Mouse (Mus musculus) megakaryocyte, embryonic 14.5 days (primary cell): ENCODE data around the gene Gpr149. TPM values are rescaled to one million over a fixed set of nuclear protein-coding genes. Genes with fewer than 3 reads are reported as not detected.

Experiments
- H3K27me3 ChIP-seq: replicated peaks from 2 replicates; pipeline ENCODE3; 2012; ENCODE audit warnings: inconsistent platforms
- H3K36me3 ChIP-seq: replicated peaks from 2 replicates; pipeline ENCODE3; 2012; ENCODE audit warnings: low read length, inconsistent platforms, mixed read lengths
- H3K4me1 ChIP-seq: 2 replicates; pipeline ENCODE4 v1.6.1; 2012; ENCODE audit warnings: inconsistent platforms
- H3K4me3 ChIP-seq: replicated peaks from 2 replicates; pipeline ENCODE3; 2012; ENCODE audit warnings: moderate library complexity, mild to moderate bottlenecking, inconsistent platforms
- H3K9me3 ChIP-seq: 2 replicates; pipeline ENCODE4 v1.6.1; 2012; ENCODE audit warnings: inconsistent platforms
- FLI1 ChIP-seq: IDR thresholded peaks from 2 replicates; pipeline ENCODE4 v1.6.1; 2012; ENCODE audit warnings: low read length, inconsistent platforms, mixed read lengths
- GATA1 ChIP-seq: IDR thresholded peaks from 3 replicates; pipeline ENCODE4 v1.6.1; 2012; ENCODE audit warnings: mixed read lengths, low read length, inconsistent platforms, borderline replicate concordance
- polyA plus RNA-seq: library from polyadenylated mRNA; stranded (reverse); fragments of >175 nt; gene quantifications from 2 replicates; pipeline ENCODE4 v1.2.3, GENCODE M21; 2012; ENCODE audit warnings: low replicate concordance; ENCODE audit not compliant: insufficient read depth

The Gpr149 gene
- polyA plus RNA-seq: not detected in 2 replicates

GRCm38 (mm10) chr3:62604973-62605372, at the start of gene Gpr149:
Gpr149 (minus strand) TSS chr3:62605140.
- peaks cover 9% of the 10 kb centered on the region for H3K27me3 ChIP-seq
- TF ChIP-seq FLI1: no peak
- TF ChIP-seq GATA1: no peak
- H3K4me1 ChIP-seq: peaks cover 6% of the 10 kb centered on the region
- H3K36me3 ChIP-seq: no peaks in the 10 kb centered on the region
- H3K9me3 ChIP-seq: no peaks in the 10 kb centered on the region
- peak within 1 kb of the TSS; percentile 51 for H3K4me3 ChIP-seq

DNA sequence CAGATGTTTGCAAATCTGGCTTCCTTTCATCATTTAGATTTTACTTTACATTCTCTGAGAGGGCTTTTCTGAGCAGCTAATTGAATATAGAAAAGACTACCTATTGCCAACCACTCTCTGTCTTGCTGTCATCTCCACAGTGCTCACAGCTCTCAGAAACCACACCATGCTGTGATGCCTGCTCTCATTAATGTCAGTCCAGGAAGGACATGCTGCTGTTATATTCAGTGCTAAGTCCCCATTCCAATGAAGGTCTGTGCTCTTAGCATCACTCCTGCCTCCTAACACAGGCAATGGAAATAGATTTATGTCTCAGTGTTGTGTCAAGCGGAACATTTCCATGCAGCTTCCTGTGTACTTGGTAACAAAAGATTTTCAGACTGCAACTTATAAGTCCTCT, 45.6 kb upstream of the Gpr149 start:
- TF ChIP-seq GATA1 (no peak), FLI1 (no peak)
- H3K4me3 ChIP-seq: no peak overlapping the region
- no peaks in the 10 kb centered on the region for H3K27me3 ChIP-seq
- H3K4me1 ChIP-seq: no peaks in the 10 kb centered on the region
- H3K36me3 ChIP-seq: no peaks in the 10 kb centered on the region
- peaks cover 8% of the 10 kb centered on the region; the same call in 1 of the 2 replicates for H3K9me3 ChIP-seq

- H3K4me1 ChIP-seq: no peaks in the 10 kb centered on the region
- no peak for TF ChIP-seq FLI1
- TF ChIP-seq GATA1: no peak
- no peak overlapping the region for H3K4me3 ChIP-seq
- H3K36me3 ChIP-seq: no peaks in the 10 kb centered on the region
- H3K27me3 ChIP-seq: no peaks in the 10 kb centered on the region
- H3K9me3 ChIP-seq: no peaks in the 10 kb centered on the region; the same call in 1 of the 2 replicates
Observed at GRCm38 (mm10) chr3:62610861-62611260, 5.9 kb upstream of the Gpr149 start.

- no peak for TF ChIP-seq FLI1
- TF ChIP-seq GATA1: no peak
- no peaks in the 10 kb centered on the region for H3K9me3 ChIP-seq
- peaks cover 6% of the 10 kb centered on the region for H3K4me1 ChIP-seq
- H3K36me3 ChIP-seq: no peaks in the 10 kb centered on the region
- H3K27me3 ChIP-seq: peaks cover 9% of the 10 kb centered on the region
- no peak overlapping the region for H3K4me3 ChIP-seq
Observed at GRCm38 (mm10) chr3:62605931-62606330, 991 bp upstream of the Gpr149 start.

- no peaks in the 10 kb centered on the region for H3K9me3 ChIP-seq
- peaks cover 6% of the 10 kb centered on the region for H3K4me1 ChIP-seq
- H3K4me3 ChIP-seq: peak overlapping the region; percentile 51
- no peak for TF ChIP-seq FLI1
- no peak for TF ChIP-seq GATA1
- peaks cover 9% of the 10 kb centered on the region for H3K27me3 ChIP-seq
- no peaks in the 10 kb centered on the region for H3K36me3 ChIP-seq
Observed at GRCm38 (mm10) chr3:62604047-62604391, 921 bp downstream of the Gpr149 start.

DNA sequence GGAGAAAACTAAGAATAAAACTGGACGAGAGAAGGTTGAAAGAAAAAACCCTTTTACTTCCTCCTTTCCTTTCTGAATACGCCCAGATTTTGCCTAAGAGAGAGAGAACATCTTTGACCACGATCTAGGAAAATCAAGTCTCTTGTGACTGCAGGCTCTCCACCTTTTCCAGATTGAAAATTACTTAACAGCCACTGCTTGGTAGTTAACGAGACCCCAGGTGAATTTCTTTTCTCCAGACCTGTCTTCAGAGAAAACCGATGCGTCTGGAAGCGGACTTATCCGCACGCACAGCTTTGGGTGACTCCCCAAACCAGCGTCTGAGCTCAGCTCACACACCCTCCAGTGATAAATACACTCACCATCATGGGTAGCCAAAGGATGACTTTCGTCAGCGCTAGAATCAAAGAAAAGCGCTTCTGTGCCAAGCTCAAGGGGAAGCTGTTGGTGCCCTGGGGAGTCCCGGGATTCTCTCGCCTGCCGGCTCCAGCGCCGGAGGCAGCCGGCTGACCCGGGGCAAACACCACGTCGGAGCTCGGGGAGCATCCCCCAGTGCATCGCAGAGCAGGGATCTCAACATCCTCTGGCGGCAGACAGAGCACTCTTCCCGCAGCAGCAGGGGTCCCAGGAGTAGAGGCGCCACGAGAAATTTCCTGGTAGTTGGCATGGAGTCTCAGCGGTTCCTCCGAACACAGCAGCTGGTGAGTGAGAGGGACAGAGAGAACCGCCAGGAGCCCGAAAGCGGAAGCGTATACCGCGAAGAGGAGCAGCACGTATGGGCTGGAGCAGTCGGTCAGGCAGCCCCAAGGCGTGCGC, 1.5 kb downstream of the Gpr149 start:
- TF ChIP-seq GATA1: no peak
- no peak for TF ChIP-seq FLI1
- Histone ChIP-seq H3K9me3 (no peaks in the 10 kb centered on the region), H3K4me1 (peaks cover 6% of the 10 kb centered on the region), H3K36me3 (no peaks in the 10 kb centered on the region), H3K4me3 (peak overlapping the region; percentile 51), H3K27me3 (peaks cover 9% of the 10 kb centered on the region)

DNA sequence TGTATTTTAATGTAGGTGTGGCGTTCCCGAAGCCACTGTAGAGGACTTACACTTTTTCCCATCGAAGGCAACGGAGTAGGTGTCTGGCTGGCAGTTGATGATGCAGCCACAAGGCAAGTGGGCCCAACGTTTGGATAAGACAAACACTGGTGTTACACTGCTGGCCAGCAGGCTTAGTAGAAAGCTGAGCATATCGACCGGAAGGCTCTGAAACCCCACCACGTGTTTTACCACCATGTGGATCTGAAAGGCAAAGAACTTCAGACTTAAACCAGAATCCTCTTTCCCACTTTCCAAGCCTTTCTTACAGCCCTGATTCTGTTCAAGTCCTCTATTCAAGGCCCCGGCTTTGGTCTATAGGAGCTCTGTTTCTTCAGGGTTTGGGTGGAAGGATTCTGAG, 2.5 kb downstream of the Gpr149 start:
- H3K36me3 ChIP-seq: no peaks in the 10 kb centered on the region

DNA sequence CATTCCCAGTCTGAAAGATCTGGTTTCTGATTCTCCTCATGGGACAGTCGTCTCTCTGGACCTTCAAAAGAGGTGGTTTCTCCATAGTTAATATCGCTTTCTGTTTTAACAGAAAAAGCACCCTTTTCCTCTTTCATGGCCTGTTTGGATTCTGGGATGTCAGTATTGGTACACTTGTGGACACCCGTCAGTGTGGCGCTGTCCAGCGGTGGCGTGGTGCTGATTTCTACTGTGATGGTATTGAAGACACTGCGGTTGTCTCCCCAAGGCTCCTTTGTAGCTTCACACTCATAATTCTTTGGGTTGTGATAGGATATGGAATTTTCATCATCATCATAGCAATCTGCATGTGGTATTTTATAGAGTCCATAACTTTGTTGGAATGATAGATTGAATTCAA, 10.1 kb downstream of the Gpr149 start:
- H3K27me3 ChIP-seq: no peaks in the 10 kb centered on the region
- TF ChIP-seq GATA1: no peak
- TF ChIP-seq FLI1: no peak
- H3K4me1 ChIP-seq: no peaks in the 10 kb centered on the region
- H3K36me3 ChIP-seq: no peaks in the 10 kb centered on the region
- H3K4me3 ChIP-seq: no peak overlapping the region
- no peaks in the 10 kb centered on the region for H3K9me3 ChIP-seq

More for the DNA sequence above, 2.5 kb downstream of the Gpr149 start:
- peaks cover 9% of the 10 kb centered on the region for H3K27me3 ChIP-seq
- no peaks in the 10 kb centered on the region for H3K9me3 ChIP-seq
- TF ChIP-seq GATA1: no peak
- no peak for TF ChIP-seq FLI1
- no peak overlapping the region for H3K4me3 ChIP-seq
- peaks cover 6% of the 10 kb centered on the region for H3K4me1 ChIP-seq

DNA sequence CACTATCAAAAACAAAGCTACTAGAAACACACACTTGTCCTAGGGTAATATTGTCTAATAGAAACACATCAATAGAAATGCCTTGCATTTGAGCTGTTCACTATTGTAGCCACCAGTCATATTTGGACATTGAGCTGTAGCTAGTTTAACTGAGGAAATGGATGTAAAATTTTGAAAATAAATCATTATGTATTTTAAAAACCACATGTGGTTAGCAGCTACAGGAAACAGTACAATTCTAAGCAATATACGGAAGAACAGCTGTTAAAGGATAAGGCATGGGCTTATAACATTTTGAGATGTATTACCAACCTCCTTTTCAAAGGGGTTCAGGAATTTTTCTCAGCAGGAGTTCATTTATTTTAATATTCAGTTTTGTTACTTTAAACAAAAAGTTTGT, 19.9 kb downstream of the Gpr149 start:
- Histone ChIP-seq H3K4me3 (no peak overlapping the region), H3K9me3 (no peaks in the 10 kb centered on the region), H3K36me3 (no peaks in the 10 kb centered on the region), H3K27me3 (no peaks in the 10 kb centered on the region), H3K4me1 (no peaks in the 10 kb centered on the region)
- TF ChIP-seq FLI1 (no peak), GATA1 (no peak)

- H3K4me3 ChIP-seq: no peak overlapping the region
- TF ChIP-seq GATA1 (no peak), FLI1 (no peak)
- H3K27me3 ChIP-seq: no peaks in the 10 kb centered on the region
- H3K9me3 ChIP-seq: no peaks in the 10 kb centered on the region
- H3K4me1 ChIP-seq: no peaks in the 10 kb centered on the region
- no peaks in the 10 kb centered on the region for H3K36me3 ChIP-seq
Observed at GRCm38 (mm10) chr3:62527593-62527992, 77.3 kb downstream of the Gpr149 start.
